Mouse (Mus musculus) lung, adult 2 months (tissue): Measurements from ENCODE around the gene Gm17617.
A peak's percentile ranks its signal among the peaks of the same experiment; 100 is the strongest.

ENCODE experiments used
- CTCF ChIP-seq: fragments of 200-500 bp; IDR thresholded peaks from 2 replicates; pipeline ENCODE4 v1.5.1; 2011; ENCODE audit warnings: mild to moderate bottlenecking, low read length, control low read depth; ENCODE audit not compliant: insufficient read depth
- POLR2A ChIP-seq: fragments of 200-500 bp; IDR thresholded peaks from 2 replicates; pipeline ENCODE4 v1.6.1; 2011; ENCODE audit warnings: low read depth, mild to moderate bottlenecking, control low read depth, low read length, borderline replicate concordance; ENCODE audit errors: extremely low read depth

DNA sequence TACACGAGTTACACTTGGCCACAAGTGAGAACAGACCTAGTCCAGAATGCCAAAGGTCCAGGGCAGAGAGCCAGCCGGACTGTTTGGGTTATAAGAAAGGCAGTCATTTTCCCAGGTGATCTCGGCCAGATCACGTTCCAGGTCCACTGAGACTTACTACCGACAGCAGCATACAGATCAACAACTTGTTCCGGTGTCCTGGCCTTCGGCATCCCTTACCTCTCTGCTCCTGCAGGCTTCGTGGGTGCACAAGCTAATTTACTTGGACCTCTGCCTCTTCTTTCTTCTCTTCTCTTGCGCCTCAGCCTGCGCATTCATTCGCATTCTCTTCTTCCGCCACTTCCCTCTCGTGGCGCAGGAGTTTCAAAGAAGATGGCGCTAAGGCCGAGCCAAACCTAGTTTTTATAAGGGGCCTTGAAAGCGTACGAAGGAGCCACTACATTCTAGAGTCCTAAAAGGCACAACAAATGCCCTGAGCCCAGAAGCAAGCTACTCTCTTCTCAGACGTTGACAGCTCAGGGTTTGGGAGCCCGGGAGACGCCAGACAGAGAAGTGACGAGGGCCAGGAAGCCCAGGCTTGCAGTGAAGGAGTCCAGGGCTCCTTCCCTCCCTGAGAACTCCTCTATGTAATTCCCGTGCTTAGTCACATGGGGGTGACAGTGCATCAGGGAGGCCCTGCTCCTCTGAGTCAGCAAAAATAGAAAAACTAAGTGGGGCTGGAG lies 49.0 kb upstream of the Gm17617 start:
- TF ChIP-seq POLR2A, result peak; percentile 80; the same call in 1 of the 2 replicates
- TF ChIP-seq CTCF, result peak; percentile 85
